ENCODE assay signal across 18 mouse cellular contexts in the genomic region with DNA sequence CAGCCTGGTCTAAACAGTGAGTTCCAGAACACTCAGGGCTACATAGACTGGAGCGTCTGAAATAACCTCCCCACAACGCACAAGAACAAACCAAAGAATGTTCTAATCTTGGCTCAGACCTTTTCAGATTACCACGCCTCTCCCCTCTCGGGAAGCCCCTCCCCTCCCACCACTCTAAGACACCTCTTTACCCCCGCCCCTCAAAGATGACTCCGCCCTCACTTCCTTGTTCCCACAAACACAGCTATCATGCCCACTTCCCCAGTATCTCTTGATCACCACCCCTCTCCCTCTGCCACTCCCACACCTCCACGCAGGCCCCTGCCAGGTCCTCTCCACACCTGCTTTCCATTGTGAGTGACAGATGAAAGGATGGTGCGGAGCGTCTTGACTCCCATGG. TPM values are rescaled to one million over a fixed set of nuclear protein-coding genes. Genes with fewer than 3 reads are reported as not detected.
DNase-seq lines count a peak whose midpoint lies in the region; ATAC-seq and TF ChIP-seq lines count a peak whose summit lies in the region.
"Had no signal": no experiment of that assay in that cellular context is flagged by ENCODE, and none has a peak within 500 bp of the region (broad histone marks: within the 10 kb centered on the region; RNA-seq: fewer than 3 reads in every experiment).

No protein-coding gene starts in this region.

- TF ChIP-seq CTCF in liver, postnatal 0 days (IDR thresholded peaks at IDR 0.05; ENCODE audit: low read depth) = no peak
- TF ChIP-seq CTCF in CH12.LX (conservative IDR thresholded peaks at IDR 0.05 in 1 of 2, IDR thresholded peaks at IDR 0.05 in 1 of 2; ENCODE audit: low read depth in 2 of 2, low read length in 2 of 2) = no peak

- no peaks in the 10 kb centered on the region for H3K79me2 ChIP-seq in CH12.LX (replicated peaks; ENCODE audit: control insufficient read depth, extremely low read depth, insufficient read depth, poor library complexity, severe bottlenecking)

- H3K27ac ChIP-seq in liver, postnatal 0 days (ENCODE audit: low read depth) = no peak overlapping the region
- H3K27ac ChIP-seq in CH12.LX (ENCODE audit: insufficient read depth, low read depth) = peak overlapping the region; percentile 97
- no peak overlapping the region for H3K27ac ChIP-seq in liver, embryonic 13.5 days
- H3K27ac ChIP-seq: forebrain, embryonic 15.5 days; gastrocnemius, adult 2 months; heart, embryonic 10.5 days; kidney, postnatal 0 days; limb, embryonic 10.5 days; neural tube, embryonic 13.5 days had no signal

- 48% methylated on average over 9 of the region's 9 CpGs for WGBS in liver, postnatal 0 days (ENCODE audit: insufficient replicate concordance)
- WGBS in liver, embryonic 13.5 days (ENCODE audit: insufficient replicate concordance) = 41% methylated on average over 9 of the region's 9 CpGs

- no peak overlapping the region for H3K9ac ChIP-seq in liver, postnatal 0 days (replicated peaks)
- H3K9ac ChIP-seq in CH12.LX (ENCODE audit: insufficient read depth, low read depth) = no peak overlapping the region
- H3K9ac ChIP-seq in liver, embryonic 13.5 days = no peak overlapping the region
- H3K9ac ChIP-seq: forebrain, embryonic 15.5 days; lung, embryonic 14.5 days; neural tube, embryonic 13.5 days had no signal

- no peak for TF ChIP-seq EP300 in liver, postnatal 0 days (IDR thresholded peaks at IDR 0.05; ENCODE audit: low read depth)
- TF ChIP-seq EP300 in CH12.LX (IDR thresholded peaks at IDR 0.05; ENCODE audit: low read length) = no peak

- no peaks in the 10 kb centered on the region for H3K27me3 ChIP-seq in liver, postnatal 0 days (ENCODE audit: insufficient read depth, low read length)
- H3K27me3 ChIP-seq in CH12.LX (replicated peaks) = no peaks in the 10 kb centered on the region
- H3K27me3 ChIP-seq in liver, embryonic 13.5 days = peaks cover 7% of the 10 kb centered on the region; the same call in 1 of the 2 replicates
- H3K27me3 ChIP-seq: forebrain, embryonic 15.5 days; neural tube, embryonic 13.5 days had no signal

- H3K36me3 ChIP-seq in liver, postnatal 0 days (replicated peaks; ENCODE audit: insufficient read depth, low read length) = no peaks in the 10 kb centered on the region
- peaks cover 5 to 32% of the 10 kb centered on the region in 2 experiments for H3K36me3 ChIP-seq in CH12.LX (replicated peaks in 1 of 2; ENCODE audit: control insufficient read depth in 1 of 2, insufficient read depth in 1 of 2, low read length in 1 of 2)
- H3K36me3 ChIP-seq in liver, embryonic 13.5 days = no peaks in the 10 kb centered on the region
- H3K36me3 ChIP-seq: forebrain, embryonic 15.5 days; heart, embryonic 10.5 days; limb, embryonic 10.5 days; neural tube, embryonic 13.5 days had no signal

- dilution Hi-C loops in CH12.LX (cut with MboI; ENCODE audit: extremely low pct_ligation_motif_present, extremely low pct_unique_long_range_greater_than_20kb, low sequenced_read_pairs) = no loop called here

- no peak for TF ChIP-seq POLR2A in CH12.LX (IDR thresholded peaks at IDR 0.05; ENCODE audit: low read depth, low read length)

- H3K4me3 ChIP-seq in liver, postnatal 0 days (ENCODE audit: low read depth, low read length) = no peak overlapping the region
- peak overlapping the region in 1 of 3 experiments; percentile 30 for H3K4me3 ChIP-seq in CH12.LX (replicated peaks in 1 of 3; ENCODE audit: low read depth in 2 of 3, low read length in 2 of 3, poor library complexity in 1 of 3)
- no peak overlapping the region for H3K4me3 ChIP-seq in liver, embryonic 13.5 days (replicated peaks)
- H3K4me3 ChIP-seq: forebrain, embryonic 15.5 days; gastrocnemius, adult 2 months; heart, embryonic 10.5 days; limb, embryonic 10.5 days; neural tube, embryonic 13.5 days had no signal

- in situ Hi-C loops in CH12.LX (cut with MboI; ENCODE audit: low pct_ligation_motif_present, low pct_unique_long_range_greater_than_20kb, low sequenced_read_pairs) = no loop called here

- intact Hi-C loops in left cerebral cortex, postnatal 10 days (cut with DNase I) = no loop called here
- intact Hi-C loops in left cerebral cortex, postnatal 36 days (cut with DNase I) = no loop called here

- TF ChIP-seq RAD21 in CH12.LX (IDR thresholded peaks at IDR 0.05; ENCODE audit: low read depth, low read length) = no peak

- H3K4me1 ChIP-seq in liver, postnatal 0 days (ENCODE audit: insufficient read depth) = peaks cover 9% of the 10 kb centered on the region
- H3K4me1 ChIP-seq in CH12.LX (ENCODE audit: control insufficient read depth in 1 of 2, insufficient read depth in 2 of 2) = peaks cover 31 to 59% of the 10 kb centered on the region in 2 experiments
- peaks cover 20% of the 10 kb centered on the region for H3K4me1 ChIP-seq in liver, embryonic 13.5 days (replicated peaks)
- H3K4me1 ChIP-seq: forebrain, embryonic 15.5 days; heart, embryonic 10.5 days; limb, embryonic 10.5 days; neural tube, embryonic 13.5 days had no signal

- no peaks in the 10 kb centered on the region for H3K9me3 ChIP-seq in liver, postnatal 0 days (ENCODE audit: low read length)
- H3K9me3 ChIP-seq in CH12.LX (replicated peaks; ENCODE audit: low read length) = peaks cover under 1% of the 10 kb centered on the region
- H3K9me3 ChIP-seq in liver, embryonic 13.5 days (replicated peaks) = no peaks in the 10 kb centered on the region
- H3K9me3 ChIP-seq: forebrain, embryonic 15.5 days; heart, embryonic 10.5 days; limb, embryonic 10.5 days; neural tube, embryonic 13.5 days had no signal

- no peak for ATAC-seq in liver, postnatal 0 days
- ATAC-seq in liver, embryonic 13.5 days (ENCODE audit: low read depth) = peak; percentile 23; the same call in 1 of the 2 replicates
- peak; percentile 35; the same call in 1 of the 2 replicates for ATAC-seq in neutrophil, adult 5-6 weeks (ENCODE audit: extremely low read depth, insufficient number of reproducible peaks, low FRiP score, poor library complexity, severe bottlenecking)
- ATAC-seq: forebrain, embryonic 15.5 days; inflammation-experienced regulatory T-cells, adult 6 months; midbrain, embryonic 16.5 days had no signal

- DNase-seq in liver = peak; percentile 48
- DNase-seq in liver, postnatal 0 days = no peak
- peak; percentile 74 for DNase-seq in CH12.LX (ENCODE audit: extremely low read depth)
- DNase-seq in liver, embryonic 13.5 days = no peak
- DNase-seq in layer of hippocampus, adult 11-12 months (ENCODE audit: low spot score) = no peak
- DNase-seq in left cerebral cortex, postnatal 10 days (ENCODE audit: extremely low spot score in 1 of 2, low spot score in 2 of 2) = no peak
- no peak for DNase-seq in left cerebral cortex, postnatal 36 days (ENCODE audit: low spot score in 2 of 2)
- DNase-seq: cerebellum, adult 18-20 months; gastrocnemius, adult 2 months; lung, embryonic 14.5 days had no signal

- H3K4me2 ChIP-seq in liver, postnatal 0 days (ENCODE audit: low read depth, low read length) = no peak overlapping the region
- no peak overlapping the region for H3K4me2 ChIP-seq in CH12.LX (ENCODE audit: insufficient read depth, low read depth, poor library complexity, severe bottlenecking)
- H3K4me2 ChIP-seq in liver, embryonic 13.5 days = no peak overlapping the region
- H3K4me2 ChIP-seq: forebrain, embryonic 15.5 days; lung, embryonic 14.5 days; neural tube, embryonic 13.5 days had no signal

TF ChIP-seq in CH12.LX, 34 proteins besides CTCF, POLR2A, EP300 and RAD21:
- TF ChIP-seq NELFE (IDR thresholded peaks at IDR 0.05; ENCODE audit: low read depth, low read length) = no peak
TF ChIP-seq in CH12.LX: peak in this region for 0.

RNA-seq across cellular contexts. Expression of a gene that starts 26.9 kb away (rescaled TPM):
- 11.9 and 16.5 TPM in 2 replicates for polyA plus RNA-seq in liver, postnatal 0 days (2015; fragmentation: Nextera tagmentation; extraction: Ambion mirVana)
- total RNA-seq in CH12.LX (2012; rRNA removed) = 183 and 195 TPM in 2 replicates
- 112 and 114 TPM in 2 replicates for total RNA-seq in CH12.LX (2014; rRNA removed)
- 395 and 401 TPM in 2 replicates for polyA plus RNA-seq in CH12.LX (2012; ENCODE audit: insufficient read length, low read depth)
- 27.4 and 29.1 TPM in 2 replicates for polyA plus RNA-seq in liver, embryonic 13.5 days (2015; fragmentation: Nextera tagmentation; extraction: Ambion mirVana)
- total RNA-seq in neutrophil, adult 5-6 weeks (2017) = 132 and 154 TPM in 2 replicates
- 1 to 10 TPM; 5.8 to 6.0 TPM for total RNA-seq in left cerebral cortex, postnatal 10 days (2021)
- 1 to 10 TPM; 1.6 to 1.9 TPM for total RNA-seq in left cerebral cortex, postnatal 36 days (2021)

RNA-seq across cellular contexts. Expression of a gene that starts 27.1 kb away (rescaled TPM):
- polyA plus RNA-seq in liver, postnatal 0 days (2015; fragmentation: Nextera tagmentation; extraction: Ambion mirVana) = 162 and 166 TPM in 2 replicates
- 513 and 551 TPM in 2 replicates for total RNA-seq in CH12.LX (2012; rRNA removed)
- total RNA-seq in CH12.LX (2014; rRNA removed) = 595 and 658 TPM in 2 replicates
- 580 and 584 TPM in 2 replicates for polyA plus RNA-seq in CH12.LX (2012; ENCODE audit: insufficient read length, low read depth)
- 294 and 308 TPM in 2 replicates for polyA plus RNA-seq in liver, embryonic 13.5 days (2015; fragmentation: Nextera tagmentation; extraction: Ambion mirVana)
- 191 and 195 TPM in 2 replicates for total RNA-seq in neutrophil, adult 5-6 weeks (2017)
- 100 to 1,000 TPM; 171 to 178 TPM for total RNA-seq in left cerebral cortex, postnatal 10 days (2021)
- total RNA-seq in left cerebral cortex, postnatal 36 days (2021) = 100 to 1,000 TPM; 169 to 194 TPM

RNA-seq across cellular contexts. Expression of a gene that starts 46.6 kb away (rescaled TPM):
- 76.3 and 81.2 TPM in 2 replicates for polyA plus RNA-seq in liver, postnatal 0 days (2015; fragmentation: Nextera tagmentation; extraction: Ambion mirVana)
- 62.9 and 63.4 TPM in 2 replicates for total RNA-seq in CH12.LX (2012; rRNA removed)
- 45.9 and 56.9 TPM in 2 replicates for total RNA-seq in CH12.LX (2014; rRNA removed)
- 127 and 145 TPM in 2 replicates for polyA plus RNA-seq in CH12.LX (2012; ENCODE audit: insufficient read length, low read depth)
- 116 and 131 TPM in 2 replicates for polyA plus RNA-seq in liver, embryonic 13.5 days (2015; fragmentation: Nextera tagmentation; extraction: Ambion mirVana)
- total RNA-seq in neutrophil, adult 5-6 weeks (2017) = 29.7 and 36.4 TPM in 2 replicates
- 100 to 1,000 TPM; 151 to 160 TPM for total RNA-seq in left cerebral cortex, postnatal 10 days (2021)
- total RNA-seq in left cerebral cortex, postnatal 36 days (2021) = 100 to 1,000 TPM; 180 to 203 TPM

Comparison
In these comparisons a context has a peak if more than half of its experiments do, and no peak if none do; other contexts are left out.
1. DNase-seq: peak in liver (single experiment) and CH12.LX (single experiment); none in liver, postnatal 0 days (single experiment), liver, embryonic 13.5 days (single experiment), layer of hippocampus, adult 11-12 months (single experiment), left cerebral cortex, postnatal 10 days (0 of 2) and left cerebral cortex, postnatal 36 days (0 of 2).
2. RNA of a gene that starts 26.9 kb away (total RNA-seq): 112 to 195 TPM in CH12.LX and 132 to 154 TPM in neutrophil, adult 5-6 weeks; 5.8 to 6.0 TPM in left cerebral cortex, postnatal 10 days and 1.6 to 1.9 TPM in left cerebral cortex, postnatal 36 days; every median in the first group is over 10 times any median in the second.